Mouse (Mus musculus) 416B (cell line): ENCODE measurements at regions not wholly inside any gene's neighbourhood (a gene's known extent, or its start where the extent isn't known, plus 50 kb on each side); places are given as distances from the start of the nearest gene placed in this dataset.
A peak's percentile ranks its signal among the peaks of the same experiment; 100 is the strongest.

Experiments used
- DNase-seq: peaks from one replicate; pipeline ENCODE4 v3.0.0; 2011; ENCODE audit warnings: low read depth

GRCm38 (mm10) chr14:94860191-94860590, 969.7 kb upstream of the Pcdh9 start:
- peak; percentile 40 for DNase-seq

- no peak for DNase-seq
Measured at GRCm38 (mm10) chr14:94869011-94869410, 978.5 kb upstream of the Pcdh9 start.

GRCm38 (mm10) chr14:94886054-94886453, 995.0 kb upstream of the 4921530L21Rik start:
- DNase-seq: no peak

GRCm38 (mm10) chr14:94895261-94895769, 985.7 kb upstream of the 4921530L21Rik start:
- DNase-seq: no peak

- no peak for DNase-seq
Measured at GRCm38 (mm10) chr14:94898667-94899281, 982.3 kb upstream of the 4921530L21Rik start.

GRCm38 (mm10) chr14:94912326-94912725, 968.7 kb upstream of the 4921530L21Rik start:
- DNase-seq: peak; percentile 19

- DNase-seq: no peak
Measured at GRCm38 (mm10) chr14:94941416-94941815, 939.6 kb upstream of the 4921530L21Rik start.
